Mouse (Mus musculus): Measurements from ENCODE around the gene Tfrc. TPM values are rescaled to one million over a fixed set of nuclear protein-coding genes. Genes with fewer than 3 reads are reported as not detected.

The Tfrc gene
- polyA plus RNA-seq, 1 experiment from 2014 or later = 55.9 TPM

- H3K4me3 ChIP-seq = no peak overlapping the region
- no peaks in the 10 kb centered on the region for H3K9me3 ChIP-seq (replicated peaks)
- H3K36me3 ChIP-seq = no peaks in the 10 kb centered on the region
- H3K4me1 ChIP-seq = 0 out of 2 replicates have a peak, but pooled peaks cover 3% of the 10 kb centered on the region
- DNase-seq (ENCODE audit: low spot score) = no peak
- 85% methylated on average over 10 of the region's 10 CpGs for WGBS
- no peaks in the 10 kb centered on the region for H3K27me3 ChIP-seq (ENCODE audit: low read depth, poor library complexity, severe bottlenecking)
- H3K27ac ChIP-seq = no peak overlapping the region
Measured at GRCm38 (mm10) chr16:32595142-32595855, 13.4 kb upstream of the Tfrc start.

DNA sequence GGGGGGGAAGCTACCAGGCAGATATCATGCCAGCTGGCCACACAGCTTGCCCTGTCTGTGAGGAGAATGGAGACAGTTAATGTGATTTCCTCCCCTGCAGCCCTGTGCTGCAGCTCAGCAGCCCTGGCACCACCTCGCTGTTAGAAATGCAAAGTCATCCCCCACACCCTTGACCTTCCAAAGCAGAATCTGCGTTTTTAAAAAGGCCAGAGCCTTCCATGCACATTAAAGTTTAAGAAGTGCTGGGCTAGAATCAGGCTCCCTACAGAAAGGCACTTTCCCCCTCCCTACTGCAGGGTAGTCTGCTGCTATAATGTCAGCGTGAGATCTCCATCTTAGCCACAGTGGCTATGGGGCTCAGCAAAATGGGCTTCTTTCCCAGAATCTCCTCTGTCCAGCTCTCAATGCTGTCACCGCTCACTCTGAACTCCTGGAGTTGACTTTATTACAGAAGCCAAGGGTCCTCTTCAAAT is 10.8 kb upstream of the Tfrc start:
- H3K27ac ChIP-seq = peak overlapping the region; percentile 48; the same call in 1 of the 2 replicates
- 0 out of 2 replicates have a peak, but pooled peaks cover 3% of the 10 kb centered on the region for H3K4me1 ChIP-seq
- no peak for DNase-seq (ENCODE audit: low spot score)
- H3K4me3 ChIP-seq = no peak overlapping the region
- no peaks in the 10 kb centered on the region for H3K36me3 ChIP-seq
- no peaks in the 10 kb centered on the region for H3K27me3 ChIP-seq (ENCODE audit: low read depth, poor library complexity, severe bottlenecking)
- no peaks in the 10 kb centered on the region for H3K9me3 ChIP-seq (replicated peaks)
- 42% methylated on average over 4 of the region's 4 CpGs for WGBS

DNA sequence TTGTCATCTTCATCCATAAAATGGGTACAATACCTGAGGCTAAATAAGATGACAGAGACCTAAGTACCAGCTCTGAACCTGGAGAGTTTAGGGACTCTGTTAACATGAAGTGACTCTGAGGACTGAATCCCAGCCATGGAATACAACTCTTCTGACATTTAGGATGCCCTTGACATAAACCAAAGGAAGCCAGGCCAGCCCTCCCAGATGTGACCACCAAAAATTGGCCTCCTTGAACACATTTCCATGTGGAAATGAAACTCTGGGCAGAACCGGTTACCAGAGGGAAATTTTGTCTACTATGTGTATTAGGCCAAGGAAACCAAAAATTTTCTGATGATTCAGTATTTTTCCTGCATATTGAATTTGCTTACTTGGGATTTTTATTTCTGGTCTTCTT is 9.6 kb upstream of the Tfrc start:
- Histone ChIP-seq H3K27me3 (ENCODE audit: low read depth, poor library complexity, severe bottlenecking) (no peaks in the 10 kb centered on the region), H3K36me3 (no peaks in the 10 kb centered on the region), H3K9me3 (replicated peaks) (no peaks in the 10 kb centered on the region), H3K4me1 (0 out of 2 replicates have a peak, but pooled peaks cover 3% of the 10 kb centered on the region), H3K27ac (no peak overlapping the region), H3K4me3 (no peak overlapping the region)
- WGBS = 90% methylated on average over 1 of the region's 1 CpGs
- DNase-seq (ENCODE audit: low spot score) = no peak

DNA sequence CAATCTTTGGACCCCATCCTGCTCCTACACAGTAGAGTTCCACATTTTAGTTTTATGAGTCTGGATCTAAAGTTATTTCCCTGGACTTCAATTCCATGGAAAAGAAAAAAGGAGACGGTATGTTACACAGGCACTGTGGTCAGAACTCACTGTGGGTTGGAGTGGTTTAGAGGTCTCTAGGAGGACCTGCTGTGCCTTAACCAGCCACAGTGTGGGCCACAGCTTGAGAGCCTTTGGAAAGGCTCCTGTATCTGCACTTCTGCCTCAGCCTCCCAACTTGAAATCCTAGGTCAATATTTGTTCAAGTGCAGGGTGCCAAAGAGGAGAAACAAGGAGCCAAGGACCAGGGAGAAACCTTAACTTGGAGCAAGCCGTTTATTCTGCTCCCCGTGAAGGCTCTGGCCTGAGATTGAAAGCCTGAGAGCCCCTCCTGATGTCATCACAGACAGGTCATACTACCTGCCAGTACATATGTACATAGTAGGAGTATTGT is 6.5 kb upstream of the Tfrc start:
- H3K9me3 ChIP-seq (replicated peaks) = no peaks in the 10 kb centered on the region
- DNase-seq (ENCODE audit: low spot score) = no peak
- 86% methylated on average over 3 of the region's 3 CpGs for WGBS
- no peak overlapping the region for H3K27ac ChIP-seq
- H3K36me3 ChIP-seq = no peaks in the 10 kb centered on the region
- H3K4me1 ChIP-seq = 0 out of 2 replicates have a peak, but pooled peaks cover 3% of the 10 kb centered on the region
- H3K27me3 ChIP-seq (ENCODE audit: low read depth, poor library complexity, severe bottlenecking) = no peaks in the 10 kb centered on the region
- no peak overlapping the region for H3K4me3 ChIP-seq

- H3K4me3 ChIP-seq = peak overlapping the region; percentile 92
Measured at GRCm38 (mm10) chr16:32607562-32608343, 967 bp upstream of the Tfrc start.

GRCm38 (mm10) chr16:32608344-32608711 is 392 bp upstream of the Tfrc start:
- H3K9me3 ChIP-seq (replicated peaks) = no peaks in the 10 kb centered on the region
- H3K36me3 ChIP-seq = peaks cover 4% of the 10 kb centered on the region; the same call in 1 of the 2 replicates
- H3K4me1 ChIP-seq = peaks cover 20% of the 10 kb centered on the region
- peak overlapping the region; percentile 94 for H3K27ac ChIP-seq
- no peak for DNase-seq (ENCODE audit: low spot score)
- 11% methylated on average over 8 of the region's 8 CpGs for WGBS
- peak overlapping the region; percentile 92 for H3K4me3 ChIP-seq
- no peaks in the 10 kb centered on the region for H3K27me3 ChIP-seq (ENCODE audit: low read depth, poor library complexity, severe bottlenecking)

More at GRCm38 (mm10) chr16:32607562-32608343, 967 bp upstream of the Tfrc start:
- Histone ChIP-seq H3K9me3 (replicated peaks) (no peaks in the 10 kb centered on the region), H3K36me3 (no peaks in the 10 kb centered on the region), H3K4me1 (peaks cover 20% of the 10 kb centered on the region), H3K27me3 (ENCODE audit: low read depth, poor library complexity, severe bottlenecking) (no peaks in the 10 kb centered on the region), H3K27ac (peak overlapping the region; percentile 94)
- 61% methylated on average over 7 of the region's 7 CpGs for WGBS
- DNase-seq (ENCODE audit: low spot score) = no peak

DNA sequence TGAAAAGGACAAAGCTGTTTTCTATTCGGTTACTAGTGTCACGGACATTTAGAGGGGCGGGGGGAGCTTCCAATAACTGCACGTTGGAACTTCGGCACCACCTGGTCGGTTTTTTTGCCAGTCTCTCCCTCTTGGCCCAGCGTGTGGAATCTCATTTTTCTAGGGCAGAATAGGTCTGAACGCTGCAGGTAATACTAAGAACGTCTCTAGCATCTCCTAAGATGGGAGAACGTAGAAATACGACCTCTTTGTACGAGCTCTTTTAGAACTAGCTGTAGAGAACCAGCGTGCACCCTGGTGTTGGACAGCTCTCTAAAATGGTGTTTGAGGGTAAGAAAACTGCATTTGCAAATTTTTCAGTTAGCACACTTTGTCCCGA is 670 bp downstream of the Tfrc start:
- peak overlapping the region; percentile 94 for H3K27ac ChIP-seq
- H3K4me1 ChIP-seq = peaks cover 20% of the 10 kb centered on the region
- no peak for DNase-seq (ENCODE audit: low spot score)
- H3K36me3 ChIP-seq = peaks cover 11% of the 10 kb centered on the region
- under 1% methylated on average over 14 of the region's 14 CpGs for WGBS
- no peaks in the 10 kb centered on the region for H3K9me3 ChIP-seq (replicated peaks)
- H3K27me3 ChIP-seq (ENCODE audit: low read depth, poor library complexity, severe bottlenecking) = no peaks in the 10 kb centered on the region
- H3K4me3 ChIP-seq = peak overlapping the region; percentile 92

DNA sequence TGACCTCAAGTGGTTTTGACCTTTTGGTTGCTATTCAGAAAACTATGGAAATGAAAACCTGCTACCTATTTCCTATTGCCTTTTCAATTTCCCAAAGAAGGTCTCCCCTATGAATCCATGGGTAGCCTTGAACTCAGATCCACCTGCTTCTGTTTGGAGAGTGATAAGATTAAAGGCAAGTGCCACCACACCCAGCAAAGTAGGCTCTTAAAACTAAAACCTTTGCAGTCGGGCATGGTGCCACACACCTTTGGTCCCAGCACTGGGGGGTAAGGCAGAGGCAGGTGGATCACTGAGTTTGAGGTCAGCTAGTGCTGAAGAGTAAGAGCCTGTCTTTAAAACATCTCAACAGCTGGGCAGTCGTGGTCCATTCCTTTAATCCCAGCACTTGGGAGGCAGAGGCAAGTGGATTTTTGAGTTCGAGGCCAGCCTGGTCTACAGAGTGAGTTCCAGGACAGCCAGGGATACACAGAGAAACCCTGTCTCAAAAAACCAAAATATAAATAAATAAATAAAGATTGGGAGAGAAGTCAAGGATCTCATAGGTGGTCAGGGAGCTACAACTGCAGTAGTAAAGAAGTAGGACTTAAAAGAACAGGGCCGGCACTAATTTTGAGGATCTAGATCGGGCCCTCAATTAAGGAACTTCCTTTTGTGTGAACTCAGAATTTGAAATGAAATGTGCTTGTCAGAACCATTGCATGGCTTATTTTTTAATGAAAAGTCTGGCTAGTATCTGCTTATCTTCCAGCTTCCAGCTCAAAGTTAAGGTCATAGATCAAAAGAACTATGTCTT is 1.9 kb downstream of the Tfrc start:
- peak overlapping the region; percentile 92 for H3K4me3 ChIP-seq
- H3K9me3 ChIP-seq (replicated peaks) = no peaks in the 10 kb centered on the region
- no peak for DNase-seq (ENCODE audit: low spot score)
- peaks cover 24% of the 10 kb centered on the region for H3K36me3 ChIP-seq
- WGBS = 77% methylated on average over 5 of the region's 5 CpGs
- no peak overlapping the region for H3K27ac ChIP-seq
- H3K27me3 ChIP-seq (ENCODE audit: low read depth, poor library complexity, severe bottlenecking) = no peaks in the 10 kb centered on the region
- H3K4me1 ChIP-seq = peaks cover 20% of the 10 kb centered on the region

GRCm38 (mm10) chr16:32612052-32612451 is 3.3 kb downstream of the Tfrc start:
- Histone ChIP-seq H3K27ac (no peak overlapping the region), H3K36me3 (peaks cover 38% of the 10 kb centered on the region), H3K4me1 (peaks cover 20% of the 10 kb centered on the region), H3K27me3 (ENCODE audit: low read depth, poor library complexity, severe bottlenecking) (no peaks in the 10 kb centered on the region), H3K9me3 (replicated peaks) (no peaks in the 10 kb centered on the region), H3K4me3 (no peak overlapping the region)
- WGBS = 87% methylated on average over 1 of the region's 1 CpGs
- DNase-seq (ENCODE audit: low spot score) = no peak

DNA sequence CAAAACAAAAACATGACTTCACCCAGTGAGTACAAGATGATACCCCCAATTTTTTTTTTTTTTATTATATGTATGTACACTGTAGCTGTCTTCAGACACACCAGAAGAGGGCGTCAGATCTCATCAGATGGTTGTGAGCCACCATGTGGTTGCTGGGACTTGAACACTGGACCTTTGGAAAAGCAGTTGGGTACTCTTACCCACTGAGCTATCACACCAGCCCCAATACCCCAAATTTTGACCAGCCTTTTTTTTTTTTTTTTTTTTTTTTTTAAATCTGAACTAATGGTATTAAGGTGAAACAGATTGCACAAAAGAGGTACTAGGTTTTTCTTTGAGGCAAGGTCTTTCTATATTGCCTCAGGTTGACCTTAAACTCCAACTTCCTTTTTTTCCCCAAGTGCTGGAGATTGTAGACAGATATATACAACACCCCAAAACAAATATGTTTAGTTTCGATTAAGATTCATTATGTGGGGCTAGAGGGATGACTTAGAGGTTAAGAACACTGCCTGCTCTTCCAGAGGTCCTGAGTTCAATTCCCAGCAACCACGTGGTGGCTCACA is 4.6 kb downstream of the Tfrc start:
- Histone ChIP-seq H3K27ac (no peak overlapping the region), H3K36me3 (peaks cover 51% of the 10 kb centered on the region), H3K9me3 (replicated peaks) (no peaks in the 10 kb centered on the region), H3K4me1 (peaks cover 14% of the 10 kb centered on the region), H3K4me3 (no peak overlapping the region), H3K27me3 (ENCODE audit: low read depth, poor library complexity, severe bottlenecking) (no peaks in the 10 kb centered on the region)
- WGBS = 82% methylated on average over 3 of the region's 3 CpGs
- DNase-seq (ENCODE audit: low spot score) = no peak

DNA sequence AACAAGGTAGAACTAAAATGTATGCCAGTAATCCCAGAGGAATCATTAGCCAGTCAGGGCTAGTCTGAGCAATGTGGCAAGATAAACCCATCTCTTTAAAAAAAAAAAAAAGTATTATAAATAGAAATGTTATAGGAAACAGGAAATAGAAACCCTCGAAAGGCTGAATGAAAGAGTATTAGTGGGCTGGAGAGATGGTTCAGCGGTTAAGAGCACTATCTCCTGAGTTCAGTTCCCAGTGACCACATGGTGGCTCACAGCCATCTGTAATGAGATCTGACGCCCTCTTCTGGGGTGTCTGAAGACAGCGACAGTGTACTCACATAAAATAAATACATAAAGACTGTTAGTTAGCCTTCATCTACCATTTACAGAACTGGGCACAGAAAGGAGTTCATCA is 5.3 kb downstream of the Tfrc start:
- no peaks in the 10 kb centered on the region for H3K9me3 ChIP-seq (replicated peaks)
- no peaks in the 10 kb centered on the region for H3K27me3 ChIP-seq (ENCODE audit: low read depth, poor library complexity, severe bottlenecking)
- H3K27ac ChIP-seq = no peak overlapping the region
- H3K36me3 ChIP-seq = peaks cover 58% of the 10 kb centered on the region
- H3K4me3 ChIP-seq = no peak overlapping the region
- DNase-seq (ENCODE audit: low spot score) = no peak
- WGBS = 73% methylated on average over 4 of the region's 4 CpGs
- peaks cover 11% of the 10 kb centered on the region for H3K4me1 ChIP-seq

DNA sequence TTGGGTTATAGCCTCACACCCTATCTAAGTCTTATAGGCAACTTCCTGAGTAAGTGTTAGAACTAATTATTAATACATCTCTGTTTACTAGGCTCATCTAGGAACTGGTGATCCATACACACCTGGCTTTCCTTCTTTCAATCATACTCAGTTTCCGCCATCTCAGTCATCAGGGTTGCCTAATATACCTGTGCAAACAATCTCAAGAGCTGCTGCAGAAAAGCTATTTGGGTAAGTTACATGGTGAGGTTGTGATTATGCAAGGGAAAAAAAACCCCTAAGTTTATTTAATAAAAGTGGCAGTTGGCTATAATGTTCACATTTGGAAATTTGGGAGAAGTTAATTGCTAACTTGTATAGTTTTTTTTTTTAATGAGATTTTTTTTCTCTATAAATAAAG is 10.2 kb downstream of the Tfrc start:
- Histone ChIP-seq H3K4me1 (no peaks in the 10 kb centered on the region), H3K27ac (no peak overlapping the region), H3K4me3 (no peak overlapping the region), H3K36me3 (peaks cover 98% of the 10 kb centered on the region), H3K27me3 (ENCODE audit: low read depth, poor library complexity, severe bottlenecking) (no peaks in the 10 kb centered on the region), H3K9me3 (replicated peaks) (no peaks in the 10 kb centered on the region)
- WGBS = 88% methylated on average over 1 of the region's 1 CpGs
- no peak for DNase-seq (ENCODE audit: low spot score)
